Mouse (Mus musculus) stomach, embryonic 14.5 days (tissue): ENCODE results near the gene Snx14. TPM values are rescaled to one million over a fixed set of nuclear protein-coding genes. Genes with fewer than 3 reads are reported as not detected.

Experiments used
- ATAC-seq: fragments of 200-750 bp; cut with Nextera tagmentation; 2 replicates; pipeline ENCODE4 v1.8.0; 2017; ENCODE audit warnings: low read depth, moderate TSS enrichment; ENCODE audit not compliant: insufficient number of reproducible peaks, insufficient read depth, low FRiP score
- H3K27ac ChIP-seq: fragments of 300-500 bp; sonication (generic); 2 replicates; pipeline ENCODE4 v1.5.1; 2014; ENCODE audit warnings: mild to moderate bottlenecking, low read length, moderate library complexity, mixed read lengths
- H3K27me3 ChIP-seq: fragments of 300-500 bp; sonication (generic); 2 replicates; pipeline ENCODE4 v1.6.1; 2014; ENCODE audit warnings: low read length, control low read depth, mixed read lengths; ENCODE audit not compliant: control insufficient read depth, insufficient read depth
- H3K36me3 ChIP-seq: fragments of 300-500 bp; sonication (generic); 2 replicates; pipeline ENCODE4 v1.6.1; 2014; ENCODE audit warnings: mild to moderate bottlenecking, control low read depth, low read length, moderate library complexity, mixed read lengths; ENCODE audit not compliant: control insufficient read depth, insufficient read depth
- H3K4me1 ChIP-seq: fragments of 300-500 bp; sonication (generic); 2 replicates; pipeline ENCODE4 v1.6.1; 2014; ENCODE audit warnings: low read length, control low read depth, mixed read lengths; ENCODE audit not compliant: control insufficient read depth, insufficient read depth
- H3K4me2 ChIP-seq: fragments of 300-500 bp; sonication (generic); replicated peaks from 2 replicates; pipeline ENCODE4 v1.6.1; 2014; ENCODE audit warnings: low read depth, low read length, control low read depth
- H3K4me3 ChIP-seq: fragments of 300-500 bp; sonication (generic); 2 replicates; pipeline ENCODE4 v1.5.1; 2014; ENCODE audit warnings: low read depth, low read length, control low read depth
- H3K9ac ChIP-seq: fragments of 300-500 bp; sonication (generic); replicated peaks from 2 replicates; pipeline ENCODE4 v1.6.1; 2014; ENCODE audit warnings: low read depth, mild to moderate bottlenecking, control low read depth, low read length, moderate library complexity, mixed read lengths
- H3K9me3 ChIP-seq: fragments of 300-500 bp; sonication (generic); 2 replicates; pipeline ENCODE4 v1.6.1; 2016; ENCODE audit warnings: low read depth, low read length, control low read depth; ENCODE audit not compliant: control insufficient read depth
- WGBS: fragments of 180-500 bp; shearing (Covaris S2); extraction: QIAGEN DNeasy Blood & Tissue Kit; methylation state at CpG from one replicate; pipeline ENCODE4 v1.1.7; 2014; 5-methylcytosine and 5-hydroxymethylcytosine counted together
- polyA plus RNA-seq: library from polyadenylated mRNA; unstranded; fragments of >200 nt; fragmentation: Nextera tagmentation; extraction: Ambion mirVana; gene quantifications from 2 replicates; pipeline ENCODE4 v1.2.1, GENCODE M21; 2014

The Snx14 gene
- polyA plus RNA-seq, 1 experiment from 2014 or later, result 26.1 TPM

DNA sequence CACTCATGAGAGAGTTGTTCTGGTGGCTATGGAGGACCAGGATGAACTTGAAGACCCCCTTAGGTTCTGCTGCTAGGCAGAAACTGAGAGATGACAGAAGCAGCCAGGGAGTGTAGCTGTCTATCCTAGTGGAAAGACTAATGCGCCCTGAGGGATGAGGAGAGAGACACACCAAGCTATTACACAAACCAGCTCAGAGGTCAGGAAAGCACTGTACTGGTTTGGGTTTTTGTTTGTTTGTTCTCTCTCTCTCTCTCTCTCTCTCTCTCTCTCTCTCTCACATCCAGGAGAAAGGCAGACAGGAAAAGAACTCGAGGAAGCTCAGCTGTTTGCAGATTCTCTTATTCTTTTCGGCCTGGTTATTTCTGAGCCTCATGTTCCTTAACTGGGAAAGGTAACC is 108.4 kb downstream of the Snx14 start:
- WGBS, result 58% methylated on average over 3 of the region's 3 CpGs
- Histone ChIP-seq H3K4me1 (no peaks in the 10 kb centered on the region), H3K27ac (no peak overlapping the region), H3K36me3 (no peaks in the 10 kb centered on the region), H3K9ac (no peak overlapping the region), H3K9me3 (no peaks in the 10 kb centered on the region), H3K27me3 (no peaks in the 10 kb centered on the region), H3K4me3 (no peak overlapping the region), H3K4me2 (no peak overlapping the region)
- ATAC-seq, result no peak

DNA sequence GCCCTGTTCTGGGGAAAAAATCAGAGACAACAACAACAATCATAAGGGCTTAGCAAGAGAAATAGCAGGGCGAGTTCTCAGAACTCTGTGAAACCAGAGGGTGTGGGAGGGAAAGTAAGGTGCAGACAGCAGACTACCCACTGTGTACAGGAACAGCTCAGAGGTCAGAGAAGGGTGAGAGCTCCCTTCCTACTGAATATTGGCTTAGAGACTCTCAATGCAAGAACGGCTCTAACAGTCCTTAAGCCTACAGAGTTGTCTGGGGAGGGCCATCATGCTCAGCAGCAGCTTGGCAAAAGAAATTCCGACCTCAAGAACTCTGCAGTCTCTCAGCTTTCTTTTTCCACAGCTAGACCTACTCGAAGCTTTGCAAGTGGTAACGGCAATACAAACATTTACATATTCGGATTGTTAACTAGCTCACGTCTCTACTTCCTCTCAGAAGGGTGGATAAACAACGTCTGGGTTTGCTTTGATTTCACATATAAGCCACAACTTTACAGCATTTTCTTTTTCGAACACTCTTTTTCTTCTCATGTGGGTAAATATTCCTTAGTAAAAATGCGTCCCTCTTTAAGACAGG is 109.5 kb downstream of the Snx14 start:
- Histone ChIP-seq H3K27ac (no peak overlapping the region), H3K4me1 (no peaks in the 10 kb centered on the region), H3K36me3 (no peaks in the 10 kb centered on the region), H3K9me3 (no peaks in the 10 kb centered on the region), H3K4me3 (no peak overlapping the region), H3K9ac (no peak overlapping the region), H3K4me2 (no peak overlapping the region), H3K27me3 (no peaks in the 10 kb centered on the region)
- WGBS, result 29% methylated on average over 10 of the region's 10 CpGs
- ATAC-seq, result no peak

DNA sequence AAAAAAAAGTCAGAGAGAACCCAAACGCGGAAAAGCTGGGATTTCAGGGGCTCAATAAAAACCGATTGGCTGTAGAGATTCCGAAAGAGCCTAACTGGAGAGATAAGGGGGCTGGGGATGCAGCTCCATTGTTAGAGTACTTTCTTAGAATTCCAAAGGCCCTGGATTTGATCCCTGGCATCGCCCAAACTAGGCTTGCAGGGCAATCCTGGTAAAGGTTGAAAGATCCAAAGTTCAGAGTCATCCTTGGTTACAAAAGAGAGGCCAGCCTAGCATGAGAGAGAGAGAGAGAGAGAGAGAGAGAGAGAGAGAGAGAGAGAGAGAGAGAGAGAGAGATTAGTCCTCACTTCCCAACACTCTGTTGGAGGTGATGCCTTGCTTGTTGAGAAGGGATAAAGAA is 110.1 kb downstream of the Snx14 start:
- H3K4me2 ChIP-seq, result no peak overlapping the region
- 32% methylated on average over 5 of the region's 5 CpGs for WGBS

DNA sequence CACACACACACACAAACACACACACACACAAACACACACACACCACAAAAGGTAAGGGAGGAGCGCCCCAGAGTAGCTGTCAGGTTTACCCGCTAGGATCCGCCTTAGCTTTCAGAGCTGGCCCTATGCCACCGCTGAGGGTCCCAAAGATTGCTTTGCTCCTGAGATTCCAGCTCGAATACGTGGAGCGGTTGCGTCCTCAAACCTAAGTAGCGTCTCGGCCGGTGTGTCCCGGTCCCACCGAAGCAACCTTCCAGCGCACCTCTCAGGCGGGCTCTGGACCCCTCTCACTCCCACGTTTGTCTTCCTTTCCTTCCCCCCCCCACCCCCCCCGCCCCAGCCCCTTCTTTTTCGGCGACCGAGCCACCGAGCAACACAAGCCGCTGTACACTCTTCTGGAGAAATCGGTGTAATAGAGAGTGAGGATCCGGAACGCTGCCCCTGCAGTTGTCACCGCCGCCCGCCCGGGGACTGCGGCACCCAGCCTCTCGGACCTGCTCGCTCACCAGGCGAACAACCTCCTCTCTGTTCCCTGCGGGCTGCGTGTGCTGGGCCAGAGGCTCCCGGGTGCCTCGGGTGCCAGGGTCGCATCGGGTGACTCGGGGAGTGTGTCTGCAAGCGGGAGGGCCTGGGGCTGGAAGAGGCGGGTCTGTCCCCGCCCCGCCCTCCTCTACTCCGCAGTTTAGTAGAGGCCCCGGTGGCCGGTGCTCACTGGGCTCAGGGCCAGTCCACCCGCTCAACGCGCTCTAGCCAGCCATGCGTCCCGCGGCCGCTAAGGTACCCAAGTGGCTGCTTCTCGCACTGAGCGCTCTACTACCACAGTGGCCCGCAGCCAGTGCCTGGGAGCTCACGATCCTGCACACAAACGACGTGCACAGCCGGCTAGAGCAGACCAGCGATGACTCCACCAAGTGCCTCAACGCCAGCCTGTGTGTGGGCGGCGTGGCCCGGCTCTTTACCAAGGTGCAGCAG is 111.5 kb downstream of the Snx14 start, which contains the start of gene Nt5e:
Gene Nt5e (plus strand): TSS at position 268 of the 972 bp plus-strand sequence.
- Histone ChIP-seq H3K27ac (no peak within 1 kb of the TSS), H3K4me3 (peak within 1 kb of the TSS; percentile 57), H3K27me3 (no peaks in the 10 kb centered on the region), H3K9ac (peak within 1 kb of the TSS; percentile 38), H3K36me3 (no peaks in the 10 kb centered on the region), H3K4me2 (peak within 1 kb of the TSS; percentile 96), H3K4me1 (no peaks in the 10 kb centered on the region), H3K9me3 (no peaks in the 10 kb centered on the region)
- WGBS, result 1% methylated on average over 54 of the region's 66 CpGs
- peak; percentile 93 for ATAC-seq

More for the DNA sequence above, 110.1 kb downstream of the Snx14 start:
- H3K4me3 ChIP-seq, result no peak overlapping the region
- no peak overlapping the region for H3K27ac ChIP-seq
- no peaks in the 10 kb centered on the region for H3K9me3 ChIP-seq
- H3K27me3 ChIP-seq, result no peaks in the 10 kb centered on the region
- ATAC-seq, result no peak
- H3K36me3 ChIP-seq, result no peaks in the 10 kb centered on the region
- no peaks in the 10 kb centered on the region for H3K4me1 ChIP-seq
- H3K9ac ChIP-seq, result no peak overlapping the region

Other genes with a start within 250 kb of the Snx14 start
- 1.7 and 3.2 TPM in 2 replicates for gene Nt5e, start 111.8 kb downstream of the Snx14 start, polyA plus RNA-seq
- 0.59 and 0.73 TPM in 2 replicates for gene Gm20537, start 17.7 kb upstream of the Snx14 start, polyA plus RNA-seq
- 123 and 135 TPM in 2 replicates for gene Syncrip, start 43.6 kb upstream of the Snx14 start, polyA plus RNA-seq
- 10.1 and 16.1 TPM in 2 replicates for gene Zfp949, start 109.1 kb upstream of the Snx14 start, polyA plus RNA-seq
- gene Trim43a, start 141.9 kb upstream of the Snx14 start, polyA plus RNA-seq, result not detected in 2 replicates